Mouse (Mus musculus) cerebellum, postnatal 36 days (tissue): Measurements from ENCODE around the gene Rad9a.

Experiments used
- DNase-seq, 2 experiments: peaks; one replicate each; pipeline ENCODE4 v3.0.0; 2021 to 2022; ENCODE audit warnings: mixed read lengths in 2 of 2

The Rad9a gene

DNA sequence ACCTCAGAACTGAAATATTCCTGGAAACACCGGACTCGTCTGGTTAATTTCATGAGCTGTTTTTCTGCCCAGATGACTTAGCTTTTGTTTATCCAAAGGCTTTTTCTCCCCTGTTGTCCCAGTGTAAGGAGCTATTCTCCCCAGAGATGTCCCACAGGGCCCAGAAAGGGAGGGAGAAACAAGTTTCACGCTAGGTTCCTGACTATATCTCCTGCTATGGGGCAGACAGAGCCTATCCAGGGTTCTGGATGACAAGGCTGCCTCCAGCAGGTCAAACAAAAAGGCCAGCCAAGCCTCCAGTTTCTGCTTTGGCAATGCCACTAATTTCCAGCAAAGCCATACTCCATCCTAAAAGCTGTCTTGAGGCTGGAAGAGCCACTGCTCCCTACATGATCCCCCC is 16.4 kb upstream of the Rad9a start:
- no peak for DNase-seq

DNA sequence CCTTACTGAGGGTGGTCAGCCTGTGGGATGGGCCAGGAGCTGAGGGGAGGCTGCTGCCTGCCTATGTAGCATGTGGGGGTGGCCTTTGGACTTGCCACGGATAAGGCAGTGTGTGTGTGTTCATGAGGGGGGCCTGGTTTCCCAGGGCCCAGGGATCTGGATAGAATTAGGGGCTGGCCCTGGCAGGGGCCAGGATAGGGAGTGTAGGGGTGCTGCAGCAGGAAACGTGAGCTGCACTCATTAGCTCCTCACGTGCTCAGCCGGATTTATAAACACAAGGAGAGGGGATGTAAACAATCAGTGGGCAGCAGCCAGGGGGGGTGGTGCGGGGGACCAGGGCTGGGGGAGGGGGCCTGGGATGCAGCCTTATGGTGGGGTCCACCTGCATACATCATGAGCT is 15.7 kb upstream of the Rad9a start:
- DNase-seq: no peak

DNA sequence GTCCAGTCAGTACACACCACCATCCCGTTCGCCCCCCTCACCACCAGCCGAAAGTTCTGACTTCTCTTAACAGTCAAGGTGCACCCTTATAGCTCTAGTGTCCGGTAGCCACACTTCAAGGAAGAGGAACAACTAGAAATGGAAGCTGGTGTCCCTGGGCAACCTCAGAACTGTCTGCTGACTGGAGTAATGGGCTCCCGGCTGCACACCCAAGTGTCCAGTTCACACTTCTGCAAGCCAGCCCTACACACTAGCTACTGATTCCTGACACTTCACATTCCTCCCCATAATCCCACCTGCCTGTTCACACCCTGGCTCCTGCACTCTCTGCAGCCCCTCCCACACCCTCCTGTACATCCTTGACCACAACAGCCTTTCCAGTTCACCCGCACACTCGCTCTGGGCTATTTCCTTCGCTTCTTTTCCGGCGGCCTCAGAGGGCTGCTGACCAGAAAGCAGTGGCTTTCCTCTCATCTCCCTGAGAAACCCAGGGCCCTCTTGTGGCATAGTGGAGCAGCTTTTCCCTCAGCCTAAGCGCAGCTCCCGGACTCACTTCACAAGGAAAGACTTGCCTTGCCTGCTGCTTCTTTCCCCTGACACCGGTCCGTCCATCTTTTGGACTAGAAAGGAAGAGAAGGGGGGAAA is 14.7 kb upstream of the Rad9a start:
- DNase-seq: peak; percentile 53 to 58

DNA sequence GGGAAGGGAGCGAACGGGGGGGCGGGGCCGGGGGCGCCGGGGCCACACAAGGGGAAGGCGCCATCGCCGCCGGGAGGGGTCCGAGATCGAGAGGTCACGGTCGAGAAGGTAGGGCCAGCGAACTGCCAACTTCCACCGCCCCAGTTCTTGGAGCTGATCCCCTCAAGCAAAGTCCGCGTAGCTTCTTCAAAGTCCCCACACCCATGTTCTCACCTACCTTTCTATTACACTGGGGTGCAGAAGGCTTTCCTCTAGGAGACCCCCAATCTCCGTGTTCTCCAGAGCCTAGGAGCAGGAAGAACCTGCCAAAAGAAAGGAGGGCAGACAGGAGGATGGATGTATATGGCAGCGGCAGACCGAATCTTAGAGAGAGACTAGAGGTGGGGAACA is 14.0 kb upstream of the Rad9a start:
- DNase-seq: no peak

DNA sequence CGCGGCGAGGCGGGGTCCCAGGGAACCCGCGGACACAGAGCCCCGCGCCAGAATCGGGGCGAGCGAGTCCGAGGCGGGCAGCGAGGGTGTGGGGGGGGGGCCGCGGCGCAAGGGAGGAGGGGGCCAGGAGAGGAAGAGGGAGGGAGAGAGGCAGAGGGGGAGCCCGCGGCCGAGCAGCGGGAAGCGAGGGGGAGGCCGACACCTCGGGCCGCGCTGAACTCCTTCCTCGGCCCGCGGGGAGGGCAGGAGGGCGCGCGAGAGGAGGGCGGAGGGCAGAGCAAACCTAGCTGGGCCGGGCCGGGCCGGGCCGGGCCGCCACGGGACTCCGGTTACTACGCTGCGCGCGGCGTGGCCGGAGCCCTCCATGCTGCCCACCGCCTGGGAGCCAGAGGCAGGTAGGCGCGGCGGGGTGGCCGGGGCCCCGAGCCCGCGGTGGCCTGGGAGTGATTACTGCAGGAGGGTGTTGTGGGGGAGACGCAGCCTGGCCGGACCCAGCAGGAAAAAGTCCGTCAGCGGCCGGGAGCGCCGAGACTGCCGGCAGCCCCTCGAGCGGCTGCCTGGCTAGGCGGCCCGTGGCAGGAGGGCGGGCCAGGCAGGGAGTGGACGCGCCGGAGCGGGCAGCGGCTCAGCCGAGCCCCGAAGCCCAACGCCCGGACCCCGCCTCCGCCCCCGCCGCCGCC is 13.4 kb upstream of the Rad9a start:
- no peak for DNase-seq

DNA sequence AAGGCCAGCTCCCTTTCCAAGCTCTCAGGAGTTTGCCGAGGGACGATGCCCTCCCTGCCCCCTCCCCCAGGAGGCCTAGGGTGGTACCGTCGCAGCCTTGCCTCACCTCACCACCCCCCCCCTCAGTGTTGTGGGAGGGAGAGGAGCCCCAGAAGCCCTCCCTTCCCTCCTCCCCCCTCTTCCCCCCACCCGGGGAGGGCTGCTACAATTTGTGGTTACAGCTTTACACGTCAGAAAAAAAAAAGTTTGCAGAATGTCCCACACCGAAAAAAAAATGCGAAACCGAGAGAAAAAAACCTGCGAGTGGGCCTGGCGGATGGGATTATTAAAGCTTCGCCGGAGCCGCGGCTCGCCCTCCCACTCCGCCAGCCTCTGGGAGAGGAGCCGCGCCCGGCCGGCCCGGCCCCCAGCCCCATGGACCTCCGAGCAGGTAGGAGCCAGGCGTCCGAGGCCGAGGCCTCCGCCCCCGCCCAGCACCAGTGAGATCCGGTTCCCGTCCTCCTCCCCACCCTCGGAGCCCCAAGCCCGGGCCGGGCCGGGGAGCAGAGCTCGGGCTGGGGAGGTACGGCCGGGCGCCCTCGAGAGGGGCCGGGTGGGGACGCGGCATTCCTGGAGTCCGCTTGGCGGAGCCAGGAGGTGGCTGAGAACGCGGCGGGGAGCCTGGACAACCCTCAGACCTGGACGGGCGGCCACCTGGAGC is 12.8 kb upstream of the Rad9a start, which contains the start of the genes Clcf1 and AC109138.7:
Gene Clcf1 (plus strand): TSS at position 168 of the 700 bp plus-strand sequence.
Gene AC109138.7 (plus strand): TSS at position 287 of the 700 bp plus-strand sequence.
- DNase-seq: no peak

DNA sequence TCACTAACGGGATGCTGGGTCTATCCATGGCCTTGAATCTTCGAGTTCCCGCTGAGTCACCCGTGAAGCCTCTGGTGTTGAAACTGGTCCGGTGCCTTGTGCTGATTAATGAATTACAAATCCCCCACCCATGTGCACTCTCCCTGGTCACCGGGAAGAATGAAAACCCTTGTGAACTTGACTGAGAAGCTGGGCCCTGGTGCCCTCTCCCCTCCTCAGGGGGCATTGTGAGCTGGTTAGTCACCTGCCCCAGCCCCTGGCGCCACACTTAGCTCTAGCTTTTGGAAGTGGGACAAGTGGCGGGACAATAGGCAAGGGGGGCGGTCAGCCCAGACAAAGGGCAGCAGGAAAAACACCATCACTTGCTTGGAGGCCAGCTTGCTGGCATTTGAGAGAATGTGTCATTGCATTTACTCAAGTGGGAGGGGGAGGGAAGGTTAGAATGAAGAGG is 12.1 kb upstream of the Rad9a start:
- DNase-seq: no peak

DNA sequence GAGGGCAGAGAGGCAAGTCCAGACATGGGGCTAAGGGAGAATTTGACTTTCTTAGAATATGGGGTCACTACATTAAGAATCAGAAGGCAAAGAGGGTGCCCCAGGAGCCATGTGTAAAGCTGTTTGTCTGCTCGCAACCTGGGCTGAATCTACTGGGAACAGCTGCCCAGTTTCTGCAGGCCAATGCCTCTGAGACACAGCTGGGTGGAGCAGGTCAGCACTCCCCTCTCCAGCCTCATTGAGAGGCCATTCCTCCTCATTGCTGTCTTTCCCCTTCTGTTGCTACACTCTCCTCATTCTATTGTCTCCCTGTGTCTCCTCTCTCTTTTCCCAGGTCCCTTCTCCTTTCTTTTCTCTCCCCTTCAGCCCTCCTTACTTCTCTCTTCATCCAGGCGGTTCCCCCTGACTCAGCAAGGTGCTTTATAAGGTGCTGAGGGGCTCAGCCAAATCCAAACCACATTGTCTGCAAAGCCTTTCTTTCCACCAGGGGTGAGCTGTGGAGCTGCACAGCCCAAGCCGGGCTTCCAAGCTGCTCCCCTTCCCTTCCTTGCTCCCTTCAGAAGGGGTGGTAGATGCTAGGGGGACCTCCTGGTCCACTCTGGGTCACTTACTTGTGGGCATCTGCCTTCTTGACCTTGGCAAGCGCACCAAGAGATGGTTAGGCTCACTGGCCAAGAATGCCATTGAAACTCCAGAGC is 10.6 kb upstream of the Rad9a start:
- DNase-seq: no peak

DNA sequence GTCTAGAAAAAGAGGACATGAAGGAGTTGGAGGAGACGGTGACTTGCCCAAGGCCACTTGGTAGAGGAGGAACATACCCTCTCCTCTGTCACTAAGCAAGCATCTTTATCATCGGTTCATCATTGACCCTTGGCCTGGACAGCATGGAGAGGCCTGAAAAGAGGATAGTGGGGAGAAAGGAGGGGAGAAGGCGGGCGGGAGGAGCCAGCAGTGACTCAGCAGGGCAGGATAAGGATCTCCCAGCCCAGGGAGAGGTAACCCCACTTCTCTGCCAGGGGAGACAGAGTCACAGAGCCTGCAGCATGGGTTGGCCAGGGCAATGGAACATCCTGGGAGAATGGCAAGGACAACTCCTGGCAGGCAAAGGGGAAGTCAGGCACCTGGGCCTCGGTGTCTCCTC is 7.1 kb upstream of the Rad9a start:
- no peak for DNase-seq

DNA sequence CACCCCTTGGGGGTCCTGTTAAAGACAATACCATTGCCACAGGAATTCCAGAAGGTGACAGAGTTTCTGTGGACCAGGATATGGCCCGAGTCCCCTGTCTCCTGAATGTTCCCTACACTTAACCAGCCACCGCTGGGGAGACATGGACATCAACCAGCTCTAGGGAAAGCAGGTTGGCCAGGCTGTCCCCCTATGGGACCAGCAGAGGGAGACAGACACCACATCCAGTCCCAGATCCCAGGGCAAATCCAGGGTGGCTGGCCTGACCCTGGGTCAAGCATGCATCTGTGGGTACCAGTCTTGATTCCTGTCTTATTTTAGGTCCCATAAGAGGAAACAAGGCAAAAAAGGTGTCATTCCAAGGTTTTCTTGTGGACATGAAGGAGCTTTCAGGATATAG is 5.5 kb upstream of the Rad9a start:
- peak; percentile 73 to 76 for DNase-seq

DNA sequence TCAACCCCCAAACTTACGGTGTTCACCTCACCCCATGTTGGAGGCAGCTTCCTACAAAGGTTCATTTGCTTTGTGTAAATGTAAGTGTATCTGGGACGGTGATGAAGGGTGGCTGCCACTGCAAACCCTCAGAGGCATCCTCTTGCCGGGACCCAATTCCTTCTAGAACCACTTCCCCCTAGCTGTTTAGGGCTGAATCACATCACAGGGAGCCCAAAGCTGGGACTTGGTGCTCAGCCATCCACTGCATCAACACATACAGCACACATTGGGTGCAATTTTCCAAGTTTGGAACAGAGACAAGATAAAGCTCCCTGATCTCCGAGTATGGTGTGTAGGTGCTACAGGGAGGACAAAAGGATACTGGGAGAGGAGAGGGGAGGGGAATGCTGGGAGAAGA is 3.4 kb upstream of the Rad9a start:
- DNase-seq: no peak

DNA sequence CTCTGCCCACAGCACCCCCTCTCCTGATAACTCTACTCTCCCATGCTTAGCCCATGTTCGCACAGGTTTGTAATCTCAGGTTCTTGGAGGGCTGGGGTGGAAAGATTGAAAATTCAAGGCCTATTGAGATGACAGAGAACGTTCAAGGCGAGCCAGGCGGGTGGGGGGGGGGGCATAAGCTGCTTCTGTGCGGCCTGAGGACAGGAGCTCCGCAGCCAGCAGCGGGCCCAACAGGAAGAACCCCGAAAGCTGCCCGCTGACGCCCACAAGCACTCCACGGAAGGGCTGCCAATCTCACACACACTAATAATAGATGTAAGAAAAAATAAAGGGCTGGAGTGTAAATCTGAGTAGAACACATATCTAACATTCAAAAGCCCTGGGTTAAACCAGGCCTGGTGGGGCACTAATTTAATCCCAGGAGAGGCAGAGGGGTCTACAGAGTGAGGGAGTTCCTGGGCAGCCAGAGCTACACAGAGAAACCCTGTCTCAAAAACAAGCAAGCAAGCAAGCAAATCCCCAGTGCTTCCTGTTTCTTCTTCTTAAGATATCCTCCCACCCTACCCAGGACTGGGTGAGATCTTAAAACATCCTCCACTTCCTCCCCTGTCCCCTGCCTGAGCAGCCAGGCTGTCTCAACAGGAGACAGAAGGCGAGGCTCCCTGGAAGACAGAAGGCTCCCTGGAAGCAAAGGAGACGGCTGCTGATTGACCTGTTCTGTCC is 2.3 kb upstream of the Rad9a start:
- no peak for DNase-seq

DNA sequence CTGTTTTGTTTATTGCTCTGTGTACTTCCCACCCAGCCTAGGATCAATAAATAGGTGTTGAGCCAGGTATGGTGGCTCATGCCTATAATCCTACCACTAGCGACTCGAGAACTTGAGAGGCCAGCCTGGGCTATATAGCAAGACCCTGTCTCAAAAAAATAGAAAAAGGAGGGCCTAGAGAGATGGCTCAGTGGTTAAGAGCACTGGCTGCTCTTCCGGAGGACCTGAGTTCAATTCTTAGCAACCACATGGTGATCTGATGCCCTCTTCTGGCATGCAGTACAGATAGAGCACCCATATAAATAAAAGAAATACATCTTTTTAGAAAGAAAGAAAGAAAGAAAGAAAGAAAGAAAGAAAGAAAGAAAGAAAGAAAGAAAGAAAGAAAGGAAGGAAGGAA is 1.7 kb upstream of the Rad9a start:
- DNase-seq: no peak

DNA sequence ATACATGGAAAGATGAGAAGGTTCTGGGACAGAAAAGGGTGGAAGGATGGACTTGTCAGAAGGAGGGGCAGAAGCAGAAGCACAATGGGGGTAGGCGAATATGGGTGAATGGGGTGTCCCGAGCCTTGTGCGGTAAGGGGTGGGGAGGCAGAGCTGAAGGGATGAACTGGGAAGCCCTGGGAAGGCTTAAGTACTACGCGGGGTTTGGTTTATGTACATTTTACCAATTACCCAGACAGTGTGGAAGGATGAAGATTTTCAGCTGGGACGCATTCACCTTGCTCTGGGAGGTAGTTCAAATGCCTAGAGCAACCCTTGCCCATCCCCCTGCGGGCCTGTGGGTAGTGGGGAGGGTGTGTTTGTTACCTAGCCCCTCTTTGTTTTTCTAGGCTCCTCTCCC is 687 bp upstream of the Rad9a start:
- no peak for DNase-seq

DNA sequence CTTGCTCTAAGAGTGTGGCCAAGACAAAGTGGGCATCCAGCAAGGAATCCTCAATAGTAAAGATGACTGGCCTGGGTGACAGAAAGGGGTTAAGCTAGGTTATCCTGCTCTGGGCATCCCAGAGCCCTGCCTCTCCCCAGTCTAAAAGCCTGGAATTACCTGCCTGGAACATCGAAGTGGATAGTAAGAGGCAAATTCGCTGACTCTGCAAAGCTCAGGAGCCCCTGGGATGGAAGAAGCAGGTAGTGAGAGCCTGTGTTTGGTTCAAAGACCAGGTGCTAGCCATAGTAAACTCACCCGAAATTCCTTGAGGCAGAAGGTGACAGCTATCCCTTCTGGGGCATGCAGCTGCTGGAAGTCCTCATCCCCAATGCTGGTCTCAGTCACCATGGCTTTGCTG is 4.3 kb downstream of the Rad9a start:
- no peak for DNase-seq

DNA sequence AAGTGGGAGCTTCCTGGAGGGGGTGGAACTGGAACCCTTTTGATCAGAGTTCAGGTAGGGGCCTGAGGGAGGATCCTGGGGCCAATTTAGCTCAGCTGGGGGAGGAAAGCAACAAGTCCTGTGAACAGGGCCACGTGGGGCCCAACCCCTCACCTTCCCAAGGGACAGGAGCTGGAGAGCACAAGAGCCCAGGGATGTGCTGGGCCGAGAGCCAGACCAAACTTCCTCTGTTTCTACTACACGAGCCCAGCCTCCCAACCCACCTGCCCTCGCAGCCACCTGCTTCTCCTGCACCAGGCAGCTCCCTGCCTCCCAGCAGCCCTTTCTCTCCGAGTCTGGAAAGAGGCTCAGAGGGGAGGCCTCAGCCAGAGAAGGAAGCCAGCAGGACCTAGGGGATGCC is 4.9 kb downstream of the Rad9a start:
- DNase-seq: no peak

DNA sequence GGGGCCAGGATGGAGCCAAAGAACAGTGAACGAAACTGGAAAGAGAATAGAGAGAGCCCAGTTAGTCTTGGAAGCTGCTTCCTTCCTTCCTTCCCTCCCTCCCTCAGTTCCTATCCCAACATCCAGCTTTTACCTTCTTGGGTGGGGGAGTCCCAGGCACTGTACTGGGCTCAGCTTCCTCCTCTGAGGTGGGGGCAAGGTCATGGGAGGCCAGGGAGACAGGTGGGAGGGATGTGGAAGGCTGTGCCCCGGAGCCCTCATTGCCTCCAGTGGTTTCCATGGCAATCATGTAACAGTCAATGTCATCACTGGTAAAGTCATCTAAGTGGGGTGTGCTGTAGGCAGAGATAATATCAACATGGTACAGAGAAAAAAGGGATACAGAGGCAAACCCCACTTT is 5.4 kb downstream of the Rad9a start:
- no peak for DNase-seq

DNA sequence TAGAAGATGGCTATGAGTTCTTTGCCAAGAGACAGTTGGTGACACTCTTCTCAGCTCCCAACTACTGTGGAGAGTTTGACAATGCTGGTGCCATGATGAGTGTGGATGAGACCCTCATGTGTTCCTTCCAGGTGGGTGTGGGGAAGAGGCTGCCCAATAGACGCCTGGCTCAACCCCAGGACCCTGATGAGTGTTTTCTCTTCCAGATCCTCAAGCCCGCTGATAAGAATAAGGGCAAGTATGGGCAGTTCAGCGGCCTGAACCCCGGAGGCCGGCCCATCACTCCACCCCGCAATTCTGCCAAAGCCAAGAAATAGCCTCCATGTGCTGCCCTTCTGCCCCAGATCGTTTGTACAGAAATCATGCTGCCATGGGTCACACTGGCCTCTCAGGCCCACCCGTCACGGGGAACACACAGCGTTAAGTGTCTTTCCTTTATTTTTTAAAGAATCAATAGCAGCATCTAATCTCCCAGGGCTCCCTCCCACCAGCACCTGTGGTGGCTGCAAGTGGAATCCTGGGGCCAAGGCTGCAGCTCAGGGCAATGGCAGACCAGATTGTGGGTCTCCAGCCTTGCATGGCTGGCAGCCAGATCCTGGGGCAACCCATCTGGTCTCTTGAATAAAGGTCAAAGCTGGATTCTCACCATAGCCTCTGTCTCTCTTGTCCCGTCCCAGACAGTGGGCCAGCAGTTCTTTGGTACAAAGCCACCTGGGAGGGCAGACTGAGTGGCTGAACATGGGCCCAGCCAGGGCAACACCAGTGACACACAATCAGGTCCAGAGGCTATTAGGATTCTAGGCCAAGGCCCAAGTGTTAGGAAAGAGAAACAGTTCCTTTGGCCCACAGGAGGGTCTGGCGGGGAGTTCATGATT is 6.4 kb downstream of the Rad9a start:
- DNase-seq: peak; percentile 88

DNA sequence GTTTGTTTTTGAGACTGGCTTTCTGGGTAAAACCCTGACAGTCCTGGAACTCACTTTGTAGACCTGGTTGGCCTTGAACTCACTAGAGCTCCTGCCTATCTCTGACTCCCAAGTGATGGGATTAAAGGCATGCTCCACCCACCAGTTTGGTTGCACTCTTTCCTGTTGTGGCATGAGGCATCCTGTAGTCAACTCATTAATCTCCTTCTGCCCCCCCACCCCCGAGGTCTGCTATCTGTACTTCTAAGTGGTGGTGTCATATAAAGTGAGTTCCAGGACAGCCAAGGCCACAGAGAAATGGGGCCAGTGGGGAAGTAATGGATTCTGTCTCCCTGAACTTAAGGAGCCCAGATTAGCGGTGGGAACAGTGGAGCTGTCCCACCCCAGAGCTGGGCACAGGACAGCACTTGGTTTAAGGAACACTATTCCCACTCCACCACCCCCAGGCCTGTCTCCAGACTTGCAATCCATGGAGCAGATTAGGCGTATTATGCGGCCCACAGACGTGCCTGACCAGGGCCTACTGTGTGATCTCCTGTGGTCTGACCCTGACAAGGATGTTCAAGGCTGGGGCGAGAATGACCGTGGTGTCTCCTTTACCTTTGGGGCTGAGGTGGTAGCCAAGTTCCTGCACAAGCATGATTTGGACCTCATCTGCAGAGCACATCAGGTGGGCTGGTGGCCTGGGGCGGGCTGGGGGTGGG is 7.3 kb downstream of the Rad9a start:
- no peak for DNase-seq

DNA sequence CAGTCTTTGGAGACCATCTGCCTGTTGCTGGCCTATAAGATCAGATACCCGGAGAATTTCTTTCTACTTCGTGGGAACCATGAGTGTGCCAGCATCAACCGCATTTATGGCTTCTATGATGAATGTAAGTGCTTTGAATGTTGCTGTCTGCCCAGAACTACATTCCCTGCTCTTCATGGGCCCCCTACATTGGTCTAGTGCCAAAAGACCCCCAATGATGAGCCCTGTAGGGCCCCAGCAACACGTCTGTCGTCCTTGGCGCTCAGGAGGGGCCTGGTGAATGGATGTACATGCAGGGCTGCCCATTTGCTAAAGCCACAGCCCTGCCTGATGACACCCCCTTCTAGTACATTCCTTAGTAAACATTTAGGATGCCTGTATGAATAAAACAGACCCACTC is 8.3 kb downstream of the Rad9a start:
- DNase-seq: no peak
